Mouse (Mus musculus): Measurements from ENCODE around the gene Fndc3b.

DNA sequence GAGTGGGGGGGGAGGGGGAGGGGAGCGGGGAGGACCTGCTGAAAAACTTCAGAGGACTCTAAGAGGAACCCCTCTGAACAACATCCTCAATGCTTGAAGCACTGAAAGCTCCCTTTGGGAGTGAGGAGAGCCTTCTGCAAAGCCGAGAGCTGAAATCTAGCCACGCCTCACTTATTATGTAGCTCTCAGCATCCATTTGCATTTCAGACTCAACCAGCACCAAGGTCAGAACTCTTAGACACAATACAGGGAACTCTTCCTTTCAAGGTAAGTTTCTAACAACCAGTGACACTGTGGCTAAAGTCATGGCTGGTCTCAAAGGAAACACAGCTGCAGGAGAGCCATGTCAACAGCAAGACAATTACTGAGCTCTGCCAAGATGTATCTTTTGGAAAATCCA is 169.9 kb downstream of the Fndc3b start:
- TF ChIP-seq EP300 (IDR thresholded peaks at IDR 0.05; ENCODE audit: low read depth): no peak
- no peak for TF ChIP-seq CTCF (IDR thresholded peaks at IDR 0.05; ENCODE audit: low read depth)

Data from liver, embryonic 14.5 days (tissue).